Mouse (Mus musculus) midbrain, embryonic 14.5 days (tissue): ENCODE data around the gene Taf1. TPM values are rescaled to one million over a fixed set of nuclear protein-coding genes. Genes with fewer than 3 reads are reported as not detected.
A peak's percentile ranks its signal among the peaks of the same experiment; 100 is the strongest.
"Not testable (repeated sequence)": the region's sequence is repeated elsewhere in the genome, so short reads cannot be mapped to it uniquely, and the experiment has no call there.

Experiments
- ATAC-seq: fragments of 200-750 bp; cut with Nextera tagmentation; 2 replicates; pipeline ENCODE4 v1.8.0; 2017; ENCODE audit warnings: moderate number of reproducible peaks, moderate library complexity; ENCODE audit not compliant: low FRiP score, low TSS enrichment
- DNase-seq: peaks from one replicate; pipeline ENCODE4 v3.0.0-alpha.2; 2015
- H3K27ac ChIP-seq: fragments of 300-500 bp; sonication (generic); replicated peaks from 2 replicates; pipeline ENCODE4 v1.5.1; 2014; ENCODE audit warnings: mild to moderate bottlenecking, low read depth, low read length, moderate library complexity
- H3K27me3 ChIP-seq: fragments of 300-500 bp; sonication (generic); 2 replicates; pipeline ENCODE4 v1.6.1; 2014; ENCODE audit warnings: low read length, control low read depth, mixed read lengths; ENCODE audit not compliant: control insufficient read depth, insufficient read depth
- H3K36me3 ChIP-seq: fragments of 300-500 bp; sonication (generic); 2 replicates; pipeline ENCODE4 v1.6.1; 2014; ENCODE audit warnings: low read length, control low read depth; ENCODE audit not compliant: control insufficient read depth, insufficient read depth
- H3K4me1 ChIP-seq: fragments of 300-500 bp; sonication (generic); 2 replicates; pipeline ENCODE4 v1.6.1; 2014; ENCODE audit warnings: mild to moderate bottlenecking, antibody characterized with exemption, low read length, control low read depth; ENCODE audit not compliant: control insufficient read depth, insufficient read depth
- H3K4me2 ChIP-seq: fragments of 300-500 bp; sonication (generic); 2 replicates; pipeline ENCODE4 v1.6.1; 2014; ENCODE audit warnings: mild to moderate bottlenecking, low read length, moderate library complexity
- H3K4me3 ChIP-seq: fragments of 300-500 bp; sonication (generic); replicated peaks from 2 replicates; pipeline ENCODE4 v1.5.1; 2014; ENCODE audit warnings: low read depth, low read length
- H3K9ac ChIP-seq: fragments of 300-500 bp; sonication (generic); replicated peaks from 2 replicates; pipeline ENCODE4 v1.6.1; 2014; ENCODE audit warnings: mild to moderate bottlenecking, low read length, moderate library complexity
- H3K9me3 ChIP-seq: fragments of 300-500 bp; sonication (generic); 2 replicates; pipeline ENCODE4 v1.6.1; 2016; ENCODE audit warnings: low read length, control low read depth, mixed read lengths; ENCODE audit not compliant: control insufficient read depth
- WGBS: fragments of 180-500 bp; shearing (Covaris S2); extraction: QIAGEN DNeasy Blood & Tissue Kit; methylation state at CpG from one replicate; pipeline ENCODE4 v1.1.7; 2014; 5-methylcytosine and 5-hydroxymethylcytosine counted together
- polyA plus RNA-seq: library from polyadenylated mRNA; unstranded; fragments of >200 nt; fragmentation: Nextera tagmentation; extraction: Ambion mirVana; gene quantifications from 2 replicates; pipeline ENCODE4 v1.2.1, GENCODE M21; 2014

The Taf1 gene
- 15.8 and 20.6 TPM in 2 replicates for polyA plus RNA-seq

DNA sequence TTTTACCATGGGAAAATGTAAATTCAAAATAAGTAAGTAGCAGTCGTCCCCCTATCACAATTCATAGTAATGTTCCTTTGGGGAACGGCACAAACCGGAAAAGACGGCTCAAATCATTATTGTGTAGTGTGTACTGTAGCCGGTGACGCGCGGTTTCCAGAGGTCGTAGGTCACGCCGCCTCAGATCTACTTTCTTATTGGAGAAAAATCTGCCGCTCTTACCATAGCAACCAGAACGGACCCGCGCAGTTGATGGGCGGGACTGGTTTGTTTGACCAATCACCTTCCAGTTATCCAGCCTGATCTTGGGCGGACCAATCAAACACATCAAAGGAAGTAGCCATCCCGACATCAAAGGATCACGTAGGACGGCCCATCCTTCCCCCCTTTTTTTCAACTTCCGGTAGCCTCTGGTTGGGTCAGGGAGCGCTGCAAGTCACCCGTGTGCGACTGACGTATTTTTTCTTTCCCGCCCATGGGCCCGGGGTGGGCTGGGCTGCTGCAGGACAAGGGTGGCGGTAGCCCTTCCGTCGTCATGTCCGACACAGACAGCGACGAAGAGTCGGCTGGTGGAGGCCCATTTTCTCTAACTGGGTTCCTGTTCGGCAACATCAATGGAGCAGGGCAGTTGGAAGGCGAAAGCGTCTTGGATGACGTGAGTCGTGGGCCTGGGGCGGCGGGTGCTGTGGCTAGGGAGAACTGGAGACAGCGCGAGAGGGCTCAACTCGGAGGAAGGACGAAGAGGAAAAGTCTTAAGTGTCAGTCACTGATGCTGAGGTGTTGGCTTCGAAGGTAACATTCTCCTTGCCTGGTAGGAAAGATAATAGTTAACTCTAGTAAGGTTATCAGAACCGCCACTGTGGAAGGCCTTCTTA, at the start of gene Taf1:
TSS of gene Taf1 (plus strand) at position 388 of the 875 bp plus-strand sequence.
- peaks cover 7% of the 10 kb centered on the region; the same call in 1 of the 2 replicates for H3K36me3 ChIP-seq
- H3K4me2 ChIP-seq = peak within 1 kb of the TSS; percentile 62
- no peaks in the 10 kb centered on the region for H3K27me3 ChIP-seq
- H3K4me1 ChIP-seq = 0 out of 2 replicates have a peak, but pooled peaks cover 4% of the 10 kb centered on the region
- DNase-seq = peak; percentile 95
- H3K9ac ChIP-seq = peak within 1 kb of the TSS; percentile 50
- peak; percentile 98 for ATAC-seq
- peak within 1 kb of the TSS; percentile 79 for H3K27ac ChIP-seq
- H3K9me3 ChIP-seq = no peaks in the 10 kb centered on the region
- WGBS = 15% methylated on average over 47 of the region's 47 CpGs
- peak within 1 kb of the TSS; percentile 53 for H3K4me3 ChIP-seq

DNA sequence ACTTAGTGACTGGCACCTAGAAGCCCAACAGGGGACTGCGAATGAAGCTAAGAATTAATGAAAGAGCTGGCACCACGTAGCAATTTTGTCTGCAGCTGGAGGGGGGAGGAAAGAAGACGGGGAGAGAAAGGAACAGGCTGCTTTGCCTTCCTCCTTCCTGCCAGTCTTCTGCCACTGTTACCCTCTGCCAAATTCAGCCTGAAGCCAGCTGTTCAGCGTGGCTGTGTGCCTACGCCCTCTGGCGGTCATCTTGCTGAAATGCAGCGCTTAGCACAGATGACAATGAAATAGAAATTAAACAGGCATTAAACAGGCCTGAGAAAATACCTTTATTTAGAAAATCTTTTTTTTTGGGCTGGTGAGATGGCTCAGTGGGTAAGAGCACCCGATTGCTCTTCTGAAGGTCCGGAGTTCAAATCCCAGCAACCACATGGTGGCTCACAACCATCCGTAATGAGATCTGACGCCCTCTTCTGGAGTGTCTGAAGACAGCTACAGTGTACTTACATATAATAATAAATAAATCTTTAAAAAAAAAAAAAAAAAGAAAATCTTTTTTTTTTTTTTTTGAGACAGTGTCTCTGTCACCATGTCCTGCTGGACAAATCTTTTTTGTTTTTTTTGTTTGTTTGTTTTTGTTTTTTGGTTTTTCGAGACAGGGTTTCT, 45.9 kb upstream of the Taf1 start:
- not testable (repeated sequence) for H3K4me2 ChIP-seq, H3K9me3 ChIP-seq, H3K27ac ChIP-seq, H3K27me3 ChIP-seq, ATAC-seq, H3K4me1 ChIP-seq, H3K9ac ChIP-seq, H3K4me3 ChIP-seq, H3K36me3 ChIP-seq
- DNase-seq = peak; percentile 78
- WGBS = 27% methylated on average over 9 of the region's 12 CpGs

DNA sequence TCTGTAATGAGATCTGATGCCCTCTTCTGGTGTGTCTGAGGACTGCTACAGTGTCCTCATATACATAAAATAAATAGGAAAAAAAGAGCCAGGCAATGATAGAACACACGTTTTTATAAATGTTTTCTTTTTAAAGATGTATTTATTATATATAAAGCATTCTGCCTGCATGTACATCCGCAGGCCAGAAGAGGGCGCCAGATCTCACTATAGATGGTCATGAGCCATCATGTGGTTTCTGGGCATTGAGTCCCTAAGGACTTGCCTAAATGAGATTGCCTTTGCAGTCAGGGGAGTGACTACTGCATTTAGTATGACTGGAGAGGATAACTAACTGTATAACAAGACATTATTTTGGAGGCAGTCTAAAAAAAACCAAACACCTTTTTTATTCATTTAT, 27.9 kb upstream of the Taf1 start:
- ATAC-seq = no peak
- H3K4me3 ChIP-seq = no peak overlapping the region
- 13% methylated on average over 3 of the region's 3 CpGs for WGBS
- no peak overlapping the region for H3K27ac ChIP-seq
- no peaks in the 10 kb centered on the region for H3K27me3 ChIP-seq
- DNase-seq = peak; percentile 31
- no peaks in the 10 kb centered on the region for H3K36me3 ChIP-seq
- no peaks in the 10 kb centered on the region for H3K9me3 ChIP-seq
- H3K4me2 ChIP-seq = no peak overlapping the region
- no peak overlapping the region for H3K9ac ChIP-seq
- H3K4me1 ChIP-seq = no peaks in the 10 kb centered on the region

DNA sequence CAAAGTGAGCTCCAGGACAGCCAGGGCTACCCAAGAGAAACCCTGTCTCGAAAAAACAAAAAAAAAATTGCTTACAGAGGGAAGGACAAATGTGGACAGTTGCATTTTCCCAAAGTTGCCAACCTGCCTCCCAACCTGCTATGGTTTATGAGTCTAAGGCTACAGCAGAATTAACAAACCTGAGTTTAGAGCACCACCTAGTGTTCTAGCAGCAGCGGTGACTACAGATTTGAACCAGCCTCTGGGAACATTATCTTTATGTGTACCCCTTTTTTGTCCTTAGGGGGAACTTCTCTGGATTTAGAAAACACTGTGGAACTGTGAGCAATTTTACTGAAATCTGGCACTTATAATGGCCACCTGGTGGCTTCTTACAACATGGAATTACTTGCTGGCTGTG, 16.8 kb upstream of the Taf1 start:
- no peaks in the 10 kb centered on the region for H3K9me3 ChIP-seq
- no peaks in the 10 kb centered on the region for H3K36me3 ChIP-seq
- ATAC-seq (no peak), DNase-seq (peak; percentile 36)
- no peaks in the 10 kb centered on the region for H3K4me1 ChIP-seq
- H3K4me2 ChIP-seq = no peak overlapping the region
- H3K27ac ChIP-seq = no peak overlapping the region
- H3K27me3 ChIP-seq = no peaks in the 10 kb centered on the region
- H3K4me3 ChIP-seq = no peak overlapping the region
- H3K9ac ChIP-seq = no peak overlapping the region
- 5% methylated on average over 2 of the region's 2 CpGs for WGBS

DNA sequence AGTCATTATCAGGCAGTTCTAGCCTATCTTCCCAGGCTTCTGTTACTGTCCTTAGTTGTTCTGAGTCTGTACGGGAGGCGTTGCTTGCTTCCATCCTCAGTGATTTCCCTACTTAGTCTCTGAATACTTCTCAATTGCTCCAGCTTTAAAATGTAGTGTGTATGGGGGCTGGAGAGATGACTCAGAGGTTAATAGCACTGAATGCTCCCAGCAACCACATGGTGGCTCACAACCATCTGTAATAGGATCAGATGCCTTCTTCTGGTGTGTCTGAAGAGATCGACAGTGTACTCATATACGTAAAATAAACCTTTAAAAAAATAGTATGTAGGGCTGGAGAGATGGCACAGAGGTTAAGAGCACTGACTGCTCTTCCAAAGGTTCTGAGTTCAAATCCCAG, 14.5 kb upstream of the Taf1 start:
- no peak overlapping the region for H3K4me2 ChIP-seq
- H3K36me3 ChIP-seq = no peaks in the 10 kb centered on the region
- H3K4me3 ChIP-seq = no peak overlapping the region
- no peak overlapping the region for H3K9ac ChIP-seq
- H3K27ac ChIP-seq = no peak overlapping the region
- no peaks in the 10 kb centered on the region for H3K4me1 ChIP-seq
- H3K27me3 ChIP-seq = no peaks in the 10 kb centered on the region
- DNase-seq (no peak), ATAC-seq (no peak)
- no peaks in the 10 kb centered on the region for H3K9me3 ChIP-seq
- WGBS = 93% methylated on average over 4 of the region's 4 CpGs

DNA sequence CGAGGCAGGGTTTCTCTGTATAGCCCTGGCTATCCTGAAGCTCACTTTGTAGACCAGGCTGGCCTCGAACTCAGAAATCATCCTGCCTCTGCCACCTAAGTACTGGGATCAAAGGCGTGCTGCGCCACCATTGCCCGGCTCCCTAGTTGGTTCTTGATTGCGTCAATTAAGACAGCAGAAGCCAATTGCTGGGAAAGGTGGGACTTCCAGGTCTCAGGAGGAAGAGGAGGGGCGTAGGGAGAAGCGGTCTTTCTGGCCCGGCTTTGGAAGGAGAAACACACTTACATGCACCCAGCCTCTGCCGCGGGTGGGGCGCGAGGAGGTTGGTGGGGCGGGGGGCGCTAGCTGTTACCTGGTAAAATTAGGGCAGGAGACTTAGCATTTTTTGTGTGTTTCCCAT, 10.5 kb upstream of the Taf1 start:
- 85% methylated on average over 15 of the region's 15 CpGs for WGBS
- H3K36me3 ChIP-seq = no peaks in the 10 kb centered on the region
- no peaks in the 10 kb centered on the region for H3K4me1 ChIP-seq
- H3K27me3 ChIP-seq = no peaks in the 10 kb centered on the region
- no peak overlapping the region for H3K27ac ChIP-seq
- H3K4me2 ChIP-seq = no peak overlapping the region
- no peak overlapping the region for H3K4me3 ChIP-seq
- no peaks in the 10 kb centered on the region for H3K9me3 ChIP-seq
- DNase-seq (no peak), ATAC-seq (no peak)
- no peak overlapping the region for H3K9ac ChIP-seq

DNA sequence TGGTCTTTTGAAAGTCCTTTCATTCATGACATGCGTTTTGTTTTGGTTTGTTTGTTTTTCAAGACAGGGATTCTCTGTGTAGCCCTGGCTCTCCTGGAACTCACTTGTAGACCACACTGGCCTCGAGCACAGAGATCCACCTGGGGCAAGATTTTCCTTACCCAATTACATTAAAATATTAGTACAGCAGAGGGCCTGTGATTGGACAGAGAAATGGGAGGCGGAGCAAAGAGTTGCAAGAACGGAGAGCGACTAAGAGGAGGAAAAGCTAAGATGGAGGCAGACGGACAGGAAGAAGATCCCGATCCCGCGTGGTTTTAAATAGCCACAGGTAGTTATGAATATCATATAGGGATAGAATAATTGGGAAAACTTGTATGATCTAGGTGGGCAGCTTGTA, 5.2 kb upstream of the Taf1 start:
- ATAC-seq (no peak), DNase-seq (no peak)
- Histone ChIP-seq H3K4me1 (no peaks in the 10 kb centered on the region), H3K27me3 (no peaks in the 10 kb centered on the region), H3K27ac (no peak overlapping the region), H3K36me3 (no peaks in the 10 kb centered on the region), H3K4me3 (no peak overlapping the region), H3K9me3 (no peaks in the 10 kb centered on the region), H3K4me2 (no peak overlapping the region), H3K9ac (no peak overlapping the region)
- WGBS = 57% methylated on average over 9 of the region's 9 CpGs

DNA sequence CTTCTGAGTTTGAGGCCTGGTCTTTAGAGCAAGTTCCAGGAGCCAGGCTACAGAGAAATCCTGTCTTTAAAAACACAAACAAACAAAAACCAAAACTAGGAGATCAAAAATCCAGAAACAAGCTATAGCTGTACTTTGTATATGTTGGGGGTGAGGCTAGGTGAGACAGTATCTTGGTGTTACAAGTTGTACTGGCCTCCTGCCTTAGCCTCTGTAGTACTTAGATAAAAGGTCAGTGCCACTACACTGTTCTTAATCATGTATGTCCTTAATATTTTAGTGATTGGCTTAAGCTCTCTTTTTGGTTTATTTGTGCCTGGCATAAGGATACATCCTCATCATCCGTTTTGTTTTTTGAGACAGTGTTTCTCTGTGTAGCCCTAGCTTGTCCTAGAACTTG, 52.9 kb downstream of the Taf1 start:
- DNase-seq (no peak), ATAC-seq (no peak)
- Histone ChIP-seq H3K9me3 (no peaks in the 10 kb centered on the region), H3K9ac (no peak overlapping the region), H3K27me3 (no peaks in the 10 kb centered on the region), H3K4me3 (no peak overlapping the region), H3K4me1 (no peaks in the 10 kb centered on the region), H3K4me2 (no peak overlapping the region), H3K27ac (no peak overlapping the region), H3K36me3 (0 out of 2 replicates have a peak, but pooled peaks cover 10% of the 10 kb centered on the region)
- WGBS = 72% methylated on average over 1 of the region's 1 CpGs
